Mouse (Mus musculus) G1E (cell line): ENCODE data around the gene Ints2.

Experiments
- CTCF ChIP-seq: IDR thresholded peaks from 2 replicates; pipeline ENCODE4 v1.5.1; 2012; ENCODE audit warnings: low read depth, low read length, inconsistent platforms, mixed read lengths
- GATA1 ChIP-seq: IDR thresholded peaks from 2 replicates; pipeline ENCODE4 v1.6.1; 2012; ENCODE audit warnings: borderline replicate concordance, low read length, inconsistent platforms, mixed read lengths
- POLR2AphosphoS5 ChIP-seq: IDR thresholded peaks from 2 replicates; pipeline ENCODE4 v1.6.1; 2012; ENCODE audit warnings: low read depth, low read length, inconsistent platforms; ENCODE audit not compliant: insufficient replicate concordance

DNA sequence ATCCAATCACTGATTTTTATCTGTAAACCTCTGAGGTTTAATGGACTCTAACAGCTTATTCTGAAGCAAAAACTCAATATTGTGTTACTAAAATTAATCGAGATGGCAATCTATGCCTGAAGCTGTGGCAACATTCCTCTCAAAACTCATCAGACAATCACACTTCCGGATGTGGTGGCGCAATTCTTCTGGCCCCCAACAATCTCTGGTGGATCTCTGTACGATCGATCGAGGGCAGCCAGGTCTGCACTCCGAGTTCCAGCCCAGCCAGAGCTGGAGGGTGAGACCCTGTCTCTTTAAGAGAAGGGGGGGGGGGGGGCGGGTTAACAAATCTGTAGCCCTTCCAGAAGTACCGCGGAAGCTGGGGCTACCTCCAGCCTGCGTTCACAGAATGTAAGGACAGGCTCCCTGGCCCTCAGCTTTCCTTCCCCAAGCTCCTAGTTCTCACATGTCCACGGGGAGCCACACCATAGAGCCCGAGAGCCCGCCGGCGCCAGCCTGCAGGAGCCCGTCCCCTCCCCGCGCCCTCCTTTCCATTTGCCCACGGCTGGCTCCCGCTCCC lies 56.8 kb downstream of the Ints2 start:
- TF ChIP-seq CTCF, result no peak
- no peak for TF ChIP-seq GATA1
- TF ChIP-seq POLR2AphosphoS5, result no peak
